Mouse (Mus musculus) small intestine, adult 2 months (tissue): ENCODE data around the gene Cldn3.

Experiments used
- CTCF ChIP-seq: fragments of 200-500 bp; IDR thresholded peaks from 2 replicates; pipeline ENCODE4 v1.5.1; 2012; ENCODE audit warnings: low read depth, mild to moderate bottlenecking, control low read depth, inconsistent platforms, low read length, moderate library complexity, mixed read lengths; ENCODE audit not compliant: insufficient replicate concordance, insufficient read length; ENCODE audit errors: extremely low read depth
- POLR2A ChIP-seq: fragments of 200-500 bp; IDR thresholded peaks from 2 replicates; pipeline ENCODE4 v1.6.1; 2012; ENCODE audit warnings: low read depth, mild to moderate bottlenecking, control low read depth, inconsistent platforms, low read length, moderate library complexity

- TF ChIP-seq CTCF (no peak), POLR2A (no peak)
Observed at GRCm38 (mm10) chr5:134946063-134946856, 39.8 kb upstream of the Cldn3 start.
